Mouse (Mus musculus) stomach, embryonic 14.5 days (tissue): ENCODE data around the gene Nfx1. TPM values are rescaled to one million over a fixed set of nuclear protein-coding genes. Genes with fewer than 3 reads are reported as not detected.
"Not testable (repeated sequence)": the region's sequence is repeated elsewhere in the genome, so short reads cannot be mapped to it uniquely, and the experiment has no call there.

Experiments used
- ATAC-seq: fragments of 200-750 bp; cut with Nextera tagmentation; 2 replicates; pipeline ENCODE4 v1.8.0; 2017; ENCODE audit warnings: low read depth, moderate TSS enrichment; ENCODE audit not compliant: insufficient number of reproducible peaks, insufficient read depth, low FRiP score
- H3K27ac ChIP-seq: fragments of 300-500 bp; sonication (generic); 2 replicates; pipeline ENCODE4 v1.5.1; 2014; ENCODE audit warnings: mild to moderate bottlenecking, low read length, moderate library complexity, mixed read lengths
- H3K27me3 ChIP-seq: fragments of 300-500 bp; sonication (generic); 2 replicates; pipeline ENCODE4 v1.6.1; 2014; ENCODE audit warnings: low read length, control low read depth, mixed read lengths; ENCODE audit not compliant: control insufficient read depth, insufficient read depth
- H3K36me3 ChIP-seq: fragments of 300-500 bp; sonication (generic); 2 replicates; pipeline ENCODE4 v1.6.1; 2014; ENCODE audit warnings: mild to moderate bottlenecking, control low read depth, low read length, moderate library complexity, mixed read lengths; ENCODE audit not compliant: control insufficient read depth, insufficient read depth
- H3K4me1 ChIP-seq: fragments of 300-500 bp; sonication (generic); 2 replicates; pipeline ENCODE4 v1.6.1; 2014; ENCODE audit warnings: low read length, control low read depth, mixed read lengths; ENCODE audit not compliant: control insufficient read depth, insufficient read depth
- H3K4me2 ChIP-seq: fragments of 300-500 bp; sonication (generic); replicated peaks from 2 replicates; pipeline ENCODE4 v1.6.1; 2014; ENCODE audit warnings: low read depth, low read length, control low read depth
- H3K4me3 ChIP-seq: fragments of 300-500 bp; sonication (generic); 2 replicates; pipeline ENCODE4 v1.5.1; 2014; ENCODE audit warnings: low read depth, low read length, control low read depth
- H3K9ac ChIP-seq: fragments of 300-500 bp; sonication (generic); replicated peaks from 2 replicates; pipeline ENCODE4 v1.6.1; 2014; ENCODE audit warnings: low read depth, mild to moderate bottlenecking, control low read depth, low read length, moderate library complexity, mixed read lengths
- H3K9me3 ChIP-seq: fragments of 300-500 bp; sonication (generic); 2 replicates; pipeline ENCODE4 v1.6.1; 2016; ENCODE audit warnings: low read depth, low read length, control low read depth; ENCODE audit not compliant: control insufficient read depth
- WGBS: fragments of 180-500 bp; shearing (Covaris S2); extraction: QIAGEN DNeasy Blood & Tissue Kit; methylation state at CpG from one replicate; pipeline ENCODE4 v1.1.7; 2014; 5-methylcytosine and 5-hydroxymethylcytosine counted together
- polyA plus RNA-seq: library from polyadenylated mRNA; unstranded; fragments of >200 nt; fragmentation: Nextera tagmentation; extraction: Ambion mirVana; gene quantifications from 2 replicates; pipeline ENCODE4 v1.2.1, GENCODE M21; 2014

Gene Nfx1
- 109 and 112 TPM in 2 replicates for polyA plus RNA-seq

GRCm38 (mm10) chr4:40970842-40971701 is at the start of gene Nfx1:
TSS of gene Nfx1 (plus strand) at chr4:40970906.
- peak within 1 kb of the TSS; percentile 71 for H3K4me2 ChIP-seq
- H3K4me1 ChIP-seq = peaks cover 14% of the 10 kb centered on the region
- ATAC-seq = peak; percentile 95
- no peaks in the 10 kb centered on the region for H3K9me3 ChIP-seq
- no peaks in the 10 kb centered on the region for H3K27me3 ChIP-seq
- peak within 1 kb of the TSS; percentile 96 for H3K4me3 ChIP-seq
- peak within 1 kb of the TSS; percentile 96 for H3K27ac ChIP-seq
- peaks cover 10% of the 10 kb centered on the region for H3K36me3 ChIP-seq
- peak within 1 kb of the TSS; percentile 71 for H3K9ac ChIP-seq
- under 1% methylated on average over 54 of the region's 85 CpGs for WGBS

- H3K36me3 ChIP-seq = no peaks in the 10 kb centered on the region
- no peaks in the 10 kb centered on the region for H3K9me3 ChIP-seq
- no peak overlapping the region for H3K4me3 ChIP-seq
- H3K27me3 ChIP-seq = no peaks in the 10 kb centered on the region
- no peak overlapping the region for H3K27ac ChIP-seq
- H3K4me1 ChIP-seq = no peaks in the 10 kb centered on the region
- no peak overlapping the region for H3K9ac ChIP-seq
- 67% methylated on average over 3 of the region's 3 CpGs for WGBS
- H3K4me2 ChIP-seq = no peak overlapping the region
- no peak for ATAC-seq
Measured at GRCm38 (mm10) chr4:40921288-40921687, 49.4 kb upstream of the Nfx1 start.

- 74% methylated on average over 6 of the region's 6 CpGs for WGBS
- Histone ChIP-seq H3K4me3 (no peak overlapping the region), H3K36me3 (no peaks in the 10 kb centered on the region), H3K27ac (no peak overlapping the region), H3K9ac (no peak overlapping the region), H3K27me3 (no peaks in the 10 kb centered on the region), H3K4me2 (no peak overlapping the region), H3K4me1 (no peaks in the 10 kb centered on the region), H3K9me3 (no peaks in the 10 kb centered on the region)
- ATAC-seq = no peak
Measured at GRCm38 (mm10) chr4:40923087-40923651, 47.5 kb upstream of the Nfx1 start.

GRCm38 (mm10) chr4:40925568-40925967 is 45.1 kb upstream of the Nfx1 start:
- Histone ChIP-seq H3K4me3 (no peak overlapping the region), H3K27me3 (no peaks in the 10 kb centered on the region), H3K4me1 (no peaks in the 10 kb centered on the region), H3K27ac (no peak overlapping the region), H3K36me3 (no peaks in the 10 kb centered on the region), H3K9ac (no peak overlapping the region), H3K9me3 (no peaks in the 10 kb centered on the region), H3K4me2 (no peak overlapping the region)
- 54% methylated on average over 3 of the region's 3 CpGs for WGBS
- ATAC-seq = no peak

GRCm38 (mm10) chr4:40929046-40929445 is 41.7 kb upstream of the Nfx1 start:
- ATAC-seq = no peak
- no peaks in the 10 kb centered on the region for H3K27me3 ChIP-seq
- H3K4me1 ChIP-seq = no peaks in the 10 kb centered on the region
- H3K9me3 ChIP-seq = no peaks in the 10 kb centered on the region
- no peak overlapping the region for H3K4me3 ChIP-seq
- H3K36me3 ChIP-seq = peaks cover 14% of the 10 kb centered on the region
- WGBS = 83% methylated on average over 7 of the region's 7 CpGs
- no peak overlapping the region for H3K4me2 ChIP-seq
- no peak overlapping the region for H3K9ac ChIP-seq
- no peak overlapping the region for H3K27ac ChIP-seq

GRCm38 (mm10) chr4:40933694-40934093 is 37.0 kb upstream of the Nfx1 start:
- 81% methylated on average over 5 of the region's 5 CpGs for WGBS
- ATAC-seq = no peak
- H3K27me3 ChIP-seq = no peaks in the 10 kb centered on the region

GRCm38 (mm10) chr4:40934369-40934768 is 36.3 kb upstream of the Nfx1 start:
- H3K4me3 ChIP-seq, ATAC-seq, H3K27ac ChIP-seq, H3K4me2 ChIP-seq, H3K4me1 ChIP-seq, H3K27me3 ChIP-seq, H3K9me3 ChIP-seq, H3K9ac ChIP-seq: not testable (repeated sequence)
- peaks cover 50% of the 10 kb centered on the region for H3K36me3 ChIP-seq
- WGBS = 93% methylated on average over 3 of the region's 3 CpGs

More at GRCm38 (mm10) chr4:40933694-40934093, 37.0 kb upstream of the Nfx1 start:
- H3K36me3 ChIP-seq = peaks cover 43% of the 10 kb centered on the region
- H3K4me2 ChIP-seq = no peak overlapping the region
- no peak overlapping the region for H3K9ac ChIP-seq
- no peak overlapping the region for H3K4me3 ChIP-seq
- no peaks in the 10 kb centered on the region for H3K9me3 ChIP-seq
- H3K4me1 ChIP-seq = no peaks in the 10 kb centered on the region
- no peak overlapping the region for H3K27ac ChIP-seq

- Histone ChIP-seq H3K4me2 (no peak overlapping the region), H3K4me1 (no peaks in the 10 kb centered on the region), H3K4me3 (no peak overlapping the region), H3K9ac (no peak overlapping the region), H3K36me3 (peaks cover 67% of the 10 kb centered on the region), H3K27me3 (no peaks in the 10 kb centered on the region), H3K9me3 (0 out of 2 replicates have a peak, but pooled peaks cover 5% of the 10 kb centered on the region), H3K27ac (no peak overlapping the region)
- no peak for ATAC-seq
- WGBS = 90% methylated on average over 9 of the region's 9 CpGs
Measured at GRCm38 (mm10) chr4:40936175-40936839, 34.4 kb upstream of the Nfx1 start.
